Mouse (Mus musculus) megakaryocyte, embryonic 14.5 days (primary cell): Measurements from ENCODE around the gene Tnpo1. TPM values are rescaled to one million over a fixed set of nuclear protein-coding genes. Genes with fewer than 3 reads are reported as not detected.
A peak's percentile ranks its signal among the peaks of the same experiment; 100 is the strongest.

Experiments used
- H3K27me3 ChIP-seq: replicated peaks from 2 replicates; pipeline ENCODE3; 2012; ENCODE audit warnings: inconsistent platforms
- H3K36me3 ChIP-seq: replicated peaks from 2 replicates; pipeline ENCODE3; 2012; ENCODE audit warnings: low read length, inconsistent platforms, mixed read lengths
- H3K4me1 ChIP-seq: 2 replicates; pipeline ENCODE4 v1.6.1; 2012; ENCODE audit warnings: inconsistent platforms
- H3K4me3 ChIP-seq: replicated peaks from 2 replicates; pipeline ENCODE3; 2012; ENCODE audit warnings: moderate library complexity, mild to moderate bottlenecking, inconsistent platforms
- H3K9me3 ChIP-seq: 2 replicates; pipeline ENCODE4 v1.6.1; 2012; ENCODE audit warnings: inconsistent platforms
- FLI1 ChIP-seq: IDR thresholded peaks from 2 replicates; pipeline ENCODE4 v1.6.1; 2012; ENCODE audit warnings: low read length, inconsistent platforms, mixed read lengths
- GATA1 ChIP-seq: IDR thresholded peaks from 3 replicates; pipeline ENCODE4 v1.6.1; 2012; ENCODE audit warnings: mixed read lengths, low read length, inconsistent platforms, borderline replicate concordance
- polyA plus RNA-seq: library from polyadenylated mRNA; stranded (reverse); fragments of >175 nt; gene quantifications from 2 replicates; pipeline ENCODE4 v1.2.3, GENCODE M21; 2012; ENCODE audit warnings: low replicate concordance; ENCODE audit not compliant: insufficient read depth

Gene Tnpo1
- polyA plus RNA-seq, 1 experiment, result 2.3 TPM

GRCm38 (mm10) chr13:98953830-98954229 is 27.6 kb upstream of the Tnpo1 start:
- H3K9me3 ChIP-seq, result no peaks in the 10 kb centered on the region
- H3K36me3 ChIP-seq, result no peaks in the 10 kb centered on the region
- H3K4me3 ChIP-seq, result no peak overlapping the region
- H3K4me1 ChIP-seq, result peaks cover 27% of the 10 kb centered on the region
- TF ChIP-seq GATA1, result no peak
- no peak for TF ChIP-seq FLI1
- no peaks in the 10 kb centered on the region for H3K27me3 ChIP-seq

DNA sequence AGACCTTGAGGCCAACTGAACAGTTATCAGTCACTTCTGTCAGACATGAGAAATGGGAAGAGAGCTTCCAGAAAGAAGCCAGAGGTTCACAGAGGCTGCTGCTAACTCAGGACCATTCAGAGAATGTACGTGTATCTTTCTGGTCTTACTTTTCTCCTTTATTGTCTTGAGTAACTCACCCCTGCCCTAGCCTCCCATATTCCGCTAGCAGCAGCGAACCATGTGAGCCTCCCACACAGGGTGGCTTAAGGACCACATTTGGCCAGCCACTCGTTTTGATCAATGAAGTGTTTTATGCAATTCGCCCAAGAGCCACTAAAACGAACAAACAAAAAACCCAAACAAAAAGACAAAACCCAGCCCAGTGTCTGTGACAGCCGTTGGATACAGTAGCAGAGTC is 25.8 kb upstream of the Tnpo1 start:
- no peak for TF ChIP-seq GATA1
- TF ChIP-seq FLI1, result no peak

GRCm38 (mm10) chr13:98948146-98948545 is 22.0 kb upstream of the Tnpo1 start:
- no peak for TF ChIP-seq GATA1
- TF ChIP-seq FLI1, result no peak
- Histone ChIP-seq H3K36me3 (no peaks in the 10 kb centered on the region), H3K4me1 (peaks cover 18% of the 10 kb centered on the region), H3K27me3 (no peaks in the 10 kb centered on the region), H3K4me3 (no peak overlapping the region), H3K9me3 (no peaks in the 10 kb centered on the region)

More for the DNA sequence above, 25.8 kb upstream of the Tnpo1 start:
- peaks cover 27% of the 10 kb centered on the region for H3K4me1 ChIP-seq
- H3K4me3 ChIP-seq, result no peak overlapping the region
- no peaks in the 10 kb centered on the region for H3K27me3 ChIP-seq
- H3K36me3 ChIP-seq, result no peaks in the 10 kb centered on the region
- H3K9me3 ChIP-seq, result no peaks in the 10 kb centered on the region

- TF ChIP-seq GATA1, result no peak
- TF ChIP-seq FLI1, result no peak
- Histone ChIP-seq H3K36me3 (no peaks in the 10 kb centered on the region), H3K4me1 (peaks cover 22% of the 10 kb centered on the region), H3K27me3 (no peaks in the 10 kb centered on the region), H3K9me3 (no peaks in the 10 kb centered on the region), H3K4me3 (no peak overlapping the region)
These were observed 20.2 kb upstream of the Tnpo1 start for GRCm38 (mm10) chr13:98946434-98946833.

DNA sequence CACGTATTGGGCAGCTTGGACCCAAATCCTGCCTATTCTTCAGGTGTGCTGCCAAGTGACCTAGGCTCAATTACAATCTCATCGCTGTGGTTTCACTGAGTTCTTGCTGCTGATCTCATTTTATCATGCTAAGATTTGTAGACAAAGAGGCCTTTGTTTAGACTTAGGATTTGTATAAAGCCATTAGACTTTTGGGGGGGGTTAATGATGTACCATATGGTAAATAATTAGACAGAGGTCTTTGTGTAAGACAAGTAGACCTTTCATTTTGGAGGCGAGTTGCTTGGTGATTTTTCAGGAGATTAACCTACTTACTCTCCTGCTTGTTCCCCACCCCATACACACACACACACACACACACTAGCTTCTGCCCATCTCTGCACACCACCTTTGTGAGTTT is 19.7 kb upstream of the Tnpo1 start:
- Histone ChIP-seq H3K9me3 (no peaks in the 10 kb centered on the region), H3K4me3 (no peak overlapping the region), H3K36me3 (no peaks in the 10 kb centered on the region), H3K4me1 (peaks cover 22% of the 10 kb centered on the region), H3K27me3 (no peaks in the 10 kb centered on the region)
- TF ChIP-seq FLI1, result no peak
- no peak for TF ChIP-seq GATA1

DNA sequence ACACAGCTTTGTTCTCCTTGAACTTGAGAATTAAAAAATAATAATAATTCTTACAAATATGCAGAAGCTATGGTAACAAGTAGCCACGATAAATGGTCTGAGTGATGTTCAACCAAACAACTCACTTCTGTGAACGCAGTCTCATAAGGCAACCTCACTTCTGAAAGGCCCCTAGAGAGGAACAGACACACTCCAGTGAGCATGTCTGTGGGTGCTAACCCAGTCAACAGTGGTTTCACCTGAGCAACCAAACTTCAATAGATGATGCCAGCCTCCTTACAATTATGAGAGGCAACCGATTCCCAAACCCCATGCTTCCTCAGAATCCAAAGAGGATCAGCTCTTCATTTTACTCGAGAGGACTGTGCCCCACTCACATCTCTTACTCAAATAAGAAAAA is 19.2 kb upstream of the Tnpo1 start:
- Histone ChIP-seq H3K4me3 (no peak overlapping the region), H3K27me3 (no peaks in the 10 kb centered on the region), H3K4me1 (peaks cover 22% of the 10 kb centered on the region), H3K9me3 (no peaks in the 10 kb centered on the region), H3K36me3 (no peaks in the 10 kb centered on the region)
- TF ChIP-seq FLI1, result no peak
- no peak for TF ChIP-seq GATA1

DNA sequence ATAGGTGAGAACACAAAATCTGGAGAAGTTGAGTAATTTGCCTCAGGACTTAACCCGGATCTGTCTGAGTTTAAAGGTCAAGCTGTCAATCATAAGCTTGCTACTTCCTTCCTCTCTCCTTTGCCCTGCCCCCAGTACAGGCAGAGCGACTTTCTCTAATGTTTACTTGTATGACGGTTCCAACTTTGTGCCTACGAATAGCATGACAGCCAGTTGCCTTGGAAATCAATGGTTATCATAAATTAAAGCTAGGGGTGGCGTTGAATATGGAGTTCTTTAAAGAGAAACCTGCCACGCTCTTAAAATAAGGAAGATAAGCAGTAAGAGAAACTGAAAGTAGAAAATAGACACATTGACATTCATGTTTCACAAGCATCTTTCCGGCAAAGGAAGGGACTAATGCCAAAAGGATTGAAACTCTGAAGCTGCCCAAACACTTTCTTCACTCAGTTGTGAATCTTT is 18.5 kb upstream of the Tnpo1 start:
- Histone ChIP-seq H3K4me3 (peak overlapping the region; percentile 90), H3K4me1 (peaks cover 22% of the 10 kb centered on the region), H3K9me3 (no peaks in the 10 kb centered on the region), H3K27me3 (no peaks in the 10 kb centered on the region), H3K36me3 (no peaks in the 10 kb centered on the region)
- TF ChIP-seq GATA1 (no peak), FLI1 (no peak)

- no peak overlapping the region for H3K4me3 ChIP-seq
- TF ChIP-seq GATA1 (no peak), FLI1 (no peak)
- H3K4me1 ChIP-seq, result peaks cover 22% of the 10 kb centered on the region
- H3K27me3 ChIP-seq, result no peaks in the 10 kb centered on the region
- H3K9me3 ChIP-seq, result no peaks in the 10 kb centered on the region
- H3K36me3 ChIP-seq, result no peaks in the 10 kb centered on the region
These were observed 16.2 kb upstream of the Tnpo1 start for GRCm38 (mm10) chr13:98942360-98942759.

DNA sequence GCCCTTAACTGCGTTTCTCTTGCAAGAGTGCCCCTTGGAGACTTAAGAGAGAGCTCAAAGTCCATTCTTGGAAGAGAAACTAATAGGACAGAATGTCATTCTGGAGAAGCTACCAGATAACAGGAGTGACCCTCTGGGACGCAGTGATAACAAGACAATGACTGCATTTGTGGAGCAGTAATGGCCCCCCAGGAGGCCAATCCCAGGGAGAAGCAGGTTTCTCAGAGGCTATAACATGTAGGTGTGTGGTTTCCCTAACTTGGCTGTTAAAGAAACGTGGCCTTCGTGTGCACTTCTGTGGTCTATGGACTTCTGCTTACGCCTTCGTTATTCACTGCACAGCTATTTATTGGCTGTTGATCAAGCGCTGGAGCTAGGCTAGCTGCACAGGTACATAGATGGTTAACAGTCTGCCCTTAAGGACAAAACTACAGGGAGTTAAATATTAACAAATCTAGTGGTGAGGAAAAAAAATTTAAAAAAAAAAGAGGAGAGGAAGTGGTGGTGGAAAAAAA is 15.7 kb upstream of the Tnpo1 start:
- Histone ChIP-seq H3K4me3 (no peak overlapping the region), H3K9me3 (no peaks in the 10 kb centered on the region), H3K36me3 (no peaks in the 10 kb centered on the region), H3K4me1 (peaks cover 25% of the 10 kb centered on the region), H3K27me3 (no peaks in the 10 kb centered on the region)
- TF ChIP-seq GATA1, result no peak
- TF ChIP-seq FLI1, result no peak

GRCm38 (mm10) chr13:98937108-98937507 is 10.9 kb upstream of the Tnpo1 start:
- peaks cover 4% of the 10 kb centered on the region for H3K9me3 ChIP-seq
- no peak for TF ChIP-seq FLI1
- no peak for TF ChIP-seq GATA1

DNA sequence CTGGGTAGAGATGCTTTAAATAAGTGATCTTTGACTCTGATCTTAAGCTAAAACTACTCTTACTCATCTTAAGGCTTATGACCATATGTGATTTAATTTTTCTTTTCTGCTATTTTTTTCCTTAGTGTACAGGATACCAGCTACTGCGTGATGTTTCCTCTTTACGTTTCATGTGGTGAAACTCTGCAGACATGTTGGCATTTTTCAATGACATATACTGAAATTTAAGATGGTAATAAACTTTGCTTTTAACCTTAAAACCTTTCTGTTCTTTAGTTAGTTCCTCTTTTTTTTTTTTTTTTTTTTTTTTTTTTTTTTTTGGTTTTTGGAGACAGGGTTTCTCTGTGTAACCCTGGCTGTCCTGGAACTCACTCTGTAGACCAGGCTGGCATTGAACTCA is 2.7 kb upstream of the Tnpo1 start:
- no peak overlapping the region for H3K4me3 ChIP-seq
- no peaks in the 10 kb centered on the region for H3K36me3 ChIP-seq
- H3K27me3 ChIP-seq, result no peaks in the 10 kb centered on the region
- TF ChIP-seq GATA1 (no peak), FLI1 (no peak)
- H3K4me1 ChIP-seq, result peaks cover 17% of the 10 kb centered on the region
- peaks cover 9% of the 10 kb centered on the region for H3K9me3 ChIP-seq

More at GRCm38 (mm10) chr13:98937108-98937507, 10.9 kb upstream of the Tnpo1 start:
- Histone ChIP-seq H3K4me1 (peaks cover 8% of the 10 kb centered on the region), H3K27me3 (no peaks in the 10 kb centered on the region), H3K36me3 (no peaks in the 10 kb centered on the region), H3K4me3 (no peak overlapping the region)
